In genomic region chr7:29259781-29260730, GRCm38 (mm10) we compare ENCODE assay signal across 14 mouse cellular contexts. TPM values are rescaled to one million over a fixed set of nuclear protein-coding genes. Genes with fewer than 3 reads are reported as not detected.
A peak's percentile ranks its signal among the peaks of the same experiment; 100 is the strongest.
DNase-seq lines count a peak whose midpoint lies in the region; ATAC-seq and TF ChIP-seq lines count a peak whose summit lies in the region.
"Had no signal": no experiment of that assay in that cellular context is flagged by ENCODE, and none has a peak within 500 bp of the region (broad histone marks: within the 10 kb centered on the region; RNA-seq: fewer than 3 reads in every experiment).

No protein-coding gene starts in this region.

- H3K4me3 ChIP-seq in heart, embryonic 10.5 days, result no peak overlapping the region
- H3K4me3 ChIP-seq in forebrain, embryonic 16.5 days (replicated peaks; ENCODE audit: low read length), result no peak overlapping the region
- H3K4me3 ChIP-seq: myocyte had no signal

- 0 out of 2 replicates have a peak, but pooled peaks cover 4% of the 10 kb centered on the region for H3K27me3 ChIP-seq in heart, embryonic 10.5 days (ENCODE audit: insufficient read depth, poor library complexity, severe bottlenecking)
- no peaks in the 10 kb centered on the region for H3K27me3 ChIP-seq in forebrain, embryonic 16.5 days (replicated peaks; ENCODE audit: control insufficient read depth, insufficient read depth, low read length)

- no peak for TF ChIP-seq CTCF in brain, embryonic 14.5 days (IDR thresholded peaks at IDR 0.05; ENCODE audit: borderline replicate concordance, extremely low read depth, insufficient read depth, insufficient read length)

- no peak for TF ChIP-seq POLR2A in brain, embryonic 14.5 days (IDR thresholded peaks at IDR 0.05; ENCODE audit: borderline replicate concordance, extremely low read depth, insufficient read depth, insufficient read length, poor library complexity, severe bottlenecking)

- no peak overlapping the region for H3K4me2 ChIP-seq in forebrain, embryonic 16.5 days (ENCODE audit: low read length)
- H3K4me2 ChIP-seq: heart, embryonic 11.5 days; lung, embryonic 14.5 days had no signal

- H3K4me1 ChIP-seq in heart, embryonic 10.5 days, result peaks cover 34% of the 10 kb centered on the region
- H3K4me1 ChIP-seq in forebrain, embryonic 16.5 days (replicated peaks; ENCODE audit: control insufficient read depth, insufficient read depth, low read length), result peaks cover 4% of the 10 kb centered on the region; the same call in 1 of the 2 replicates

- peak; percentile 47 for ATAC-seq in forebrain, embryonic 16.5 days

- no peaks in the 10 kb centered on the region for H3K9me3 ChIP-seq in heart, embryonic 10.5 days
- no peaks in the 10 kb centered on the region for H3K9me3 ChIP-seq in forebrain, embryonic 16.5 days (ENCODE audit: control insufficient read depth, low read length)
- H3K9me3 ChIP-seq: G1E had no signal

- no peak for DNase-seq in heart, embryonic 10.5 days (ENCODE audit: low spot score)
- DNase-seq in heart, postnatal 36 days, result no peak
- DNase-seq in brain, embryonic 14.5 days (ENCODE audit: low read depth), result peak; percentile 70
- DNase-seq in naive thymus-derived CD4-positive, alpha-beta T cell, adult 2 months (ENCODE audit: low read depth), result peak; percentile 42
- no peak for DNase-seq in kidney, adult 18-20 months
- DNase-seq in lung, postnatal 10 days, result no peak
- DNase-seq in liver, result no peak
- DNase-seq: kidney, postnatal 25 days; lung, embryonic 14.5 days had no signal

- 75% methylated on average over 10 of the region's 10 CpGs for WGBS in heart, embryonic 10.5 days
- whole genome bisulfite sequencing in forebrain, embryonic 16.5 days, result 66% methylated on average over 10 of the region's 10 CpGs

- H3K9ac ChIP-seq in forebrain, embryonic 16.5 days (replicated peaks; ENCODE audit: low read depth, low read length), result no peak overlapping the region
- H3K9ac ChIP-seq: lung, embryonic 14.5 days had no signal

- no peaks in the 10 kb centered on the region for H3K36me3 ChIP-seq in heart, embryonic 10.5 days
- no peaks in the 10 kb centered on the region for H3K36me3 ChIP-seq in forebrain, embryonic 16.5 days (ENCODE audit: control insufficient read depth, insufficient read depth)

- H3K27ac ChIP-seq in heart, embryonic 10.5 days, result peak overlapping the region; percentile 53
- H3K27ac ChIP-seq in forebrain, embryonic 16.5 days (ENCODE audit: low read length), result no peak overlapping the region

- intact Hi-C loops in heart, postnatal 36 days (cut with DNase I), result no loop called here

RNA-seq across cellular contexts. Expression of gene 2200002D01Rik, which starts 11.8 kb away (rescaled TPM):
- polyA plus RNA-seq in heart, embryonic 10.5 days (2016; fragmentation: Nextera tagmentation; extraction: Ambion mirVana), result 8.2 and 9.7 TPM in 2 replicates
- total RNA-seq in heart, postnatal 36 days (2021), result 1 to 10 TPM; 1.9 to 2.0 TPM
- 0.19 and 0.40 TPM in 2 replicates for polyA plus RNA-seq in brain, embryonic 14.5 days (2012; rRNA removed)
- polyA plus RNA-seq in forebrain, embryonic 16.5 days (2015; fragmentation: Nextera tagmentation; extraction: Ambion mirVana), result 0.65 and 1.5 TPM in 2 replicates
- total RNA-seq: left cerebral cortex, postnatal 10 days had no signal
- polyA plus RNA-seq: G1E had no signal

RNA-seq across cellular contexts. Expression of gene Spint2, which starts 21.7 kb away (rescaled TPM):
- polyA plus RNA-seq in heart, embryonic 10.5 days (2016; fragmentation: Nextera tagmentation; extraction: Ambion mirVana), result 32.4 and 63.4 TPM in 2 replicates
- 10 to 100 TPM; 34.8 to 44.9 TPM for total RNA-seq in heart, postnatal 36 days (2021)
- polyA plus RNA-seq in brain, embryonic 14.5 days (2012; rRNA removed), result 43.0 and 43.8 TPM in 2 replicates
- 39.9 and 50.9 TPM in 2 replicates for polyA plus RNA-seq in forebrain, embryonic 16.5 days (2015; fragmentation: Nextera tagmentation; extraction: Ambion mirVana)

RNA-seq across cellular contexts. Expression of gene Yif1b, which starts 21.9 kb away (rescaled TPM):
- polyA plus RNA-seq in heart, embryonic 10.5 days (2016; fragmentation: Nextera tagmentation; extraction: Ambion mirVana), result 126 and 131 TPM in 2 replicates
- 10 to 100 TPM; 69.1 to 73.8 TPM for total RNA-seq in heart, postnatal 36 days (2021)
- 67.2 and 84.0 TPM in 2 replicates for polyA plus RNA-seq in brain, embryonic 14.5 days (2012; rRNA removed)
- polyA plus RNA-seq in forebrain, embryonic 16.5 days (2015; fragmentation: Nextera tagmentation; extraction: Ambion mirVana), result 76.3 and 81.0 TPM in 2 replicates

RNA-seq across cellular contexts. Expression of gene Kcnk6, which starts 27.7 kb away (rescaled TPM):
- polyA plus RNA-seq in heart, embryonic 10.5 days (2016; fragmentation: Nextera tagmentation; extraction: Ambion mirVana), result 1.7 and 2.4 TPM in 2 replicates
- 1 to 10 TPM; 2.8 to 3.2 TPM for total RNA-seq in heart, postnatal 36 days (2021)
- polyA plus RNA-seq in brain, embryonic 14.5 days (2012; rRNA removed), result 1.6 and 1.7 TPM in 2 replicates
- polyA plus RNA-seq in forebrain, embryonic 16.5 days (2015; fragmentation: Nextera tagmentation; extraction: Ambion mirVana), result 0.61 and 1.1 TPM in 2 replicates
- total RNA-seq: G1E had no signal
- polyA plus RNA-seq: G1E had no signal

RNA-seq across cellular contexts. Expression of gene Ppp1r14a, which starts 29.1 kb away (rescaled TPM):
- 6.4 and 13.8 TPM in 2 replicates for polyA plus RNA-seq in heart, embryonic 10.5 days (2016; fragmentation: Nextera tagmentation; extraction: Ambion mirVana)
- 10 to 100 TPM in 1 of 2 experiments, 1 to 10 TPM in 1; 9.6 to 10.5 TPM for total RNA-seq in heart, postnatal 36 days (2021)
- polyA plus RNA-seq in brain, embryonic 14.5 days (2012; rRNA removed), result 5.0 and 8.7 TPM in 2 replicates
- 4.3 and 6.1 TPM in 2 replicates for polyA plus RNA-seq in forebrain, embryonic 16.5 days (2015; fragmentation: Nextera tagmentation; extraction: Ambion mirVana)
- total RNA-seq: G1E had no signal

Comparison
In these comparisons a context has a peak if more than half of its experiments do, and no peak if none do; other contexts are left out.
1. DNase-seq: peak in brain, embryonic 14.5 days (single experiment) and naive thymus-derived CD4-positive, alpha-beta T cell, adult 2 months (single experiment); none in heart, embryonic 10.5 days (single experiment), heart, postnatal 36 days (0 of 2), kidney, adult 18-20 months (single experiment), lung, postnatal 10 days (single experiment) and liver (single experiment).